Mouse (Mus musculus) C2C12 (cell line): ENCODE results near the gene Litaf.

Source experiments
- CEBPB ChIP-seq: IDR thresholded peaks from one replicate; pipeline ENCODE4 v1.6.1; 2011; ENCODE audit warnings: low read depth, mild to moderate bottlenecking, control low read depth, moderate library complexity
- CTCF ChIP-seq: IDR thresholded peaks from one replicate; pipeline ENCODE4 v1.5.1; 2011; ENCODE audit not compliant: control insufficient read depth, insufficient read depth, insufficient read length
- FOSL1 ChIP-seq: IDR thresholded peaks from one replicate; pipeline ENCODE4 v1.8.0; 2011; ENCODE audit warnings: mild to moderate bottlenecking, low read length; ENCODE audit not compliant: poor library complexity, insufficient read depth, severe bottlenecking
- MYOD1 ChIP-seq: IDR thresholded peaks from one replicate; pipeline ENCODE4 v1.6.1; 2011; ENCODE audit warnings: low read depth; ENCODE audit not compliant: control insufficient read depth, insufficient read length
- USF1 ChIP-seq: IDR thresholded peaks from one replicate; pipeline ENCODE4 v1.6.1; 2011; ENCODE audit warnings: low read depth, mild to moderate bottlenecking, control low read depth, moderate library complexity

DNA sequence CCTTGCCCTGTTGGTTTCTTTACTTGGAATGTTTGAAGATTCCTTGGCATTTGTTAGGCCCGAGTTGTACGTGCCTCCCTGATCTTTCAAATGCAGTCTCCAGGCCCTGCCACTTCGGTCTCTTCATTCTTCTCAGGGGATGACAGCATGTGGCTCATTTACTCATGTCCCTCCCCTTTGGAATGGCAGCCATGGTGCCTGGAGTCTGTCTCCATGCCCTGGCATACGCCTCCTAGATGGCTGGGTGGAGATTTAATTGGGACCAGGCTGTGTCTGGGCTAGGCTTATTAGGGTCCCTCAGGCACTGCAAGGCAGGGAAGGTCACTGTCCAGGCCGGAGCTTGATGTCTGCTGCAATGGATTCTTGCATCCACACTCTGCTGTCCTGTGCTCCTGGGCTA lies 10.0 kb downstream of the Litaf start:
- TF ChIP-seq CEBPB (no peak), CTCF (no peak), USF1 (no peak), FOSL1 (no peak), MYOD1 (no peak)
